ENCODE assay signal across 8 mouse cellular contexts in the genomic region with DNA sequence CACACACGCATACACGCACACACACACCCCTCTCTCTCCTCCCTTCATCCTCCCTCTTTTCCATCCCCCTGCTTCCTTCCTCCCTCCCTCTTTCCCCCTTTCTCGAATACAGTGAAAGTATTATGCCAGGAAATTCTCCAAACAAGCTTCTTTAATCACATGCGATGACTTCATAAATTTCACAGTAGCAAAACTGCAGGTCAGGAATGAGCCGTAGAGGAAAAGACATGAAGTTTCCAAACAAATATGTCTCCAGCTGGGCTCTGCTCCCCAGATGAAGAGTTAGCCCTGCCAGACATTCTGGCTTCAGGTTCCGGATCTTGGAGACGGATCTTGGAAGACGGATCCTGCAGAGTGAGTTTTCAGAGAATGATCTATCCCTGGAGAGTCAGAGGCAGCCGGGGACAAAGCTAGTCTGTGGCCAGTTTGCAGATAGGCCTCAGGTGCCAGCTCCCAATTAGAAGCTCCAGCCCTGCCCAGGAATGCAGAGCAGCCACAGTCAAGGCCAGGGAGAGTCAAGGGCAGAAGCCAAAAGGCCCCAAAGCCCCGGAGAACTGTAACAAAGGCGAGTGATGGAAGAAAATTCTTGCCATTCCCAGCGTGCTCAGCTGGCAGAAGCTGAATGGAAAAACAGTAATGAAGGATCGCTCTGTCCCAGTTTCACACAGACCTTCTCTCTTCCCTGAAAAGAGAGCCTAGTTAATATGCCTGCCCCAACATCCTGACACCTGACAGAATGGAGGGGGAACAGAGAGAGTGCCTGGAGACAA.
DNase-seq lines count a peak whose midpoint lies in the region; ATAC-seq and TF ChIP-seq lines count a peak whose summit lies in the region.

No protein-coding gene starts in this region.

- peak overlapping the region; percentile 76 for H3K27ac ChIP-seq in hindbrain, embryonic 11.5 days (ENCODE audit: low read depth, low read length)
- H3K27ac ChIP-seq in midbrain, embryonic 13.5 days, result peak overlapping the region; percentile 86

- H3K4me1 ChIP-seq in hindbrain, embryonic 11.5 days (replicated peaks; ENCODE audit: control insufficient read depth, insufficient read depth, low read length), result no peaks in the 10 kb centered on the region
- peaks cover 30% of the 10 kb centered on the region for H3K4me1 ChIP-seq in midbrain, embryonic 13.5 days (replicated peaks)

- no peaks in the 10 kb centered on the region for H3K36me3 ChIP-seq in hindbrain, embryonic 11.5 days (ENCODE audit: control insufficient read depth, insufficient read depth, low read length)
- H3K36me3 ChIP-seq in midbrain, embryonic 13.5 days, result peaks cover 9% of the 10 kb centered on the region

- H3K27me3 ChIP-seq in Patski, result no peaks in the 10 kb centered on the region
- H3K27me3 ChIP-seq in hindbrain, embryonic 11.5 days (ENCODE audit: control insufficient read depth, insufficient read depth, low read length), result no peaks in the 10 kb centered on the region
- H3K27me3 ChIP-seq in midbrain, embryonic 13.5 days, result no peaks in the 10 kb centered on the region

- 51% methylated on average over 13 of the region's 13 CpGs for WGBS in hindbrain, embryonic 11.5 days
- 58% methylated on average over 13 of the region's 13 CpGs for WGBS in midbrain, embryonic 13.5 days

- peak; percentile 78 for ATAC-seq in Patski
- peak; percentile 67; the same call in 1 of the 2 replicates for ATAC-seq in hindbrain, embryonic 11.5 days (ENCODE audit: low FRiP score)
- peak; percentile 71 for ATAC-seq in midbrain, embryonic 13.5 days

- no peaks in the 10 kb centered on the region for H3K9me3 ChIP-seq in hindbrain, embryonic 11.5 days (ENCODE audit: control insufficient read depth, low read length)
- H3K9me3 ChIP-seq in midbrain, embryonic 13.5 days, result no peaks in the 10 kb centered on the region

- in situ Hi-C loops in Patski (cut with MboI; ENCODE audit: low pct_unique_long_range_greater_than_20kb), result loop anchor here (10.0 kb wide), 1 partner anchor 133 kb away; no protein-coding TSS in a partner anchor

- no peak overlapping the region for H3K4me3 ChIP-seq in hindbrain, embryonic 11.5 days (ENCODE audit: low read depth, low read length)
- no peak overlapping the region for H3K4me3 ChIP-seq in midbrain, embryonic 13.5 days (replicated peaks)

- peak; percentile 85 for DNase-seq in Patski (ENCODE audit: low read depth, low spot score)
- DNase-seq in cerebellum, adult 18-20 months, result peak; percentile 38 to 53
- peak; percentile 39 to 61 for DNase-seq in frontal cortex, postnatal 14 days (ENCODE audit: low spot score in 2 of 2)
- peak; percentile 46 for DNase-seq in hindbrain, embryonic 11.5 days (ENCODE audit: low spot score)
- DNase-seq in layer of hippocampus, adult 9-11 months, result peak; percentile 79
- peak; percentile 18 to 61 for DNase-seq in urinary bladder, postnatal 36 days (ENCODE audit: low spot score in 2 of 2)
- DNase-seq in spleen, adult 12 weeks (ENCODE audit: low spot score), result no peak

- TF ChIP-seq CTCF in Patski (IDR thresholded peaks at IDR 0.05), result no peak

- no peak overlapping the region for H3K4me2 ChIP-seq in hindbrain, embryonic 11.5 days (replicated peaks; ENCODE audit: low read depth, low read length)
- H3K4me2 ChIP-seq in midbrain, embryonic 13.5 days (replicated peaks), result no peak overlapping the region; the same call in 1 of the 2 replicates

- POLR2A ChIA-PET in Patski (lab: Charles Lee), result interaction anchor here (0.7 to 3.0 kb wide), 3 partner anchors 72 to 141 kb away, joined by 3 to 8 read pairs (median 4); a partner anchor contains a TSS

- no peak overlapping the region for H3K9ac ChIP-seq in hindbrain, embryonic 11.5 days (ENCODE audit: low read depth, low read length)
- peak overlapping the region; percentile 17; the same call in 1 of the 2 replicates for H3K9ac ChIP-seq in midbrain, embryonic 13.5 days (replicated peaks)

- CTCF ChIA-PET in Patski (lab: Charles Lee), result interaction anchor here (1.0 to 1.7 kb wide), 4 partner anchors 10 to 85 kb away, joined by 3 to 4 read pairs (median 4); no protein-coding TSS in a partner anchor
